Mouse (Mus musculus) heart, embryonic 12.5 days (tissue): Measurements from ENCODE around the gene Lama2. TPM values are rescaled to one million over a fixed set of nuclear protein-coding genes. Genes with fewer than 3 reads are reported as not detected.

Experiments
- ATAC-seq: fragments of 200-750 bp; cut with Nextera tagmentation; 2 replicates; pipeline ENCODE4 v1.8.0; 2017; ENCODE audit warnings: moderate TSS enrichment, moderate library complexity; ENCODE audit not compliant: insufficient number of reproducible peaks, low FRiP score
- H3K27ac ChIP-seq: fragments of 300-500 bp; sonication (generic); 2 replicates; pipeline ENCODE4 v1.5.1; 2016; ENCODE audit warnings: mild to moderate bottlenecking, moderate library complexity; ENCODE audit not compliant: poor library complexity, severe bottlenecking
- H3K27me3 ChIP-seq: fragments of 300-500 bp; sonication (generic); replicated peaks from 2 replicates; pipeline ENCODE4 v1.6.1; 2016; ENCODE audit warnings: mild to moderate bottlenecking, moderate library complexity
- H3K36me3 ChIP-seq: fragments of 300-500 bp; sonication (generic); 2 replicates; pipeline ENCODE4 v1.6.1; 2016; ENCODE audit warnings: mild to moderate bottlenecking, moderate library complexity
- H3K4me1 ChIP-seq: fragments of 300-500 bp; sonication (generic); replicated peaks from 2 replicates; pipeline ENCODE4 v1.6.1; 2016; ENCODE audit warnings: mild to moderate bottlenecking
- H3K4me2 ChIP-seq: fragments of 300-500 bp; sonication (generic); 2 replicates; pipeline ENCODE4 v1.6.1; 2016; ENCODE audit warnings: mild to moderate bottlenecking, moderate library complexity
- H3K4me3 ChIP-seq: fragments of 300-500 bp; sonication (generic); 2 replicates; pipeline ENCODE4 v1.5.1; 2016; ENCODE audit warnings: mild to moderate bottlenecking
- H3K9ac ChIP-seq: fragments of 300-500 bp; sonication (generic); 2 replicates; pipeline ENCODE4 v1.6.1; 2016; ENCODE audit warnings: mild to moderate bottlenecking, moderate library complexity
- H3K9me3 ChIP-seq: fragments of 300-500 bp; sonication (generic); replicated peaks from 2 replicates; pipeline ENCODE4 v1.6.1; 2016; ENCODE audit warnings: mild to moderate bottlenecking, moderate library complexity
- WGBS: fragments of 180-500 bp; shearing (Covaris S2); methylation state at CpG from one replicate; pipeline ENCODE4 v1.1.7; 2016; 5-methylcytosine and 5-hydroxymethylcytosine counted together
- polyA plus RNA-seq: library from polyadenylated mRNA; unstranded; fragments of >200 nt; fragmentation: Nextera tagmentation; extraction: Ambion mirVana; gene quantifications from 2 replicates; pipeline ENCODE4 v1.2.1, GENCODE M21; 2016

Gene Lama2
- polyA plus RNA-seq, 1 experiment from 2014 or later, result 14.1 TPM

DNA sequence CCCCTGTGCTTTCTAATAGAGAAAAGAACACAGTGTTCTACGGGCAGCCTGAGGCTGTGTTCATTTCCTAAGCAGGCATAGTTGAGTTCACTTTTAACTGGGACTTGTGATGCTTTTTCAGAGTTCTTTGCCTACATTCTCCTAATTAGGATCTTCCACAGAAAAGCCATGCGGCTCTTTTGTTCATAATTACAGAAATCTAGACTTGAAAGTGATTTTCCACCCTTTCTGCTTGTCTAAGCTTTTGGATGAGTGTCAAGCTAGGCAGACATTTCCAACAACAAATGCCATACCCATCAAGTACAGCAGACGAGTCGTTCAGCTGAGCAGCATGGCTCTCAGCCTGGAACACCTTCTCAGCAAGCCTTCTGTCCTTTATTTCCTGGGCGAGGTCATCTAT, 515.7 kb downstream of the Lama2 start:
- ATAC-seq, result no peak
- H3K9me3 ChIP-seq, result no peaks in the 10 kb centered on the region
- H3K4me3 ChIP-seq, result no peak overlapping the region
- WGBS, result 72% methylated on average over 5 of the region's 5 CpGs
- H3K27ac ChIP-seq, result no peak overlapping the region
- H3K36me3 ChIP-seq, result no peaks in the 10 kb centered on the region
- H3K9ac ChIP-seq, result no peak overlapping the region
- H3K4me1 ChIP-seq, result no peaks in the 10 kb centered on the region
- no peak overlapping the region for H3K4me2 ChIP-seq
- H3K27me3 ChIP-seq, result no peaks in the 10 kb centered on the region

DNA sequence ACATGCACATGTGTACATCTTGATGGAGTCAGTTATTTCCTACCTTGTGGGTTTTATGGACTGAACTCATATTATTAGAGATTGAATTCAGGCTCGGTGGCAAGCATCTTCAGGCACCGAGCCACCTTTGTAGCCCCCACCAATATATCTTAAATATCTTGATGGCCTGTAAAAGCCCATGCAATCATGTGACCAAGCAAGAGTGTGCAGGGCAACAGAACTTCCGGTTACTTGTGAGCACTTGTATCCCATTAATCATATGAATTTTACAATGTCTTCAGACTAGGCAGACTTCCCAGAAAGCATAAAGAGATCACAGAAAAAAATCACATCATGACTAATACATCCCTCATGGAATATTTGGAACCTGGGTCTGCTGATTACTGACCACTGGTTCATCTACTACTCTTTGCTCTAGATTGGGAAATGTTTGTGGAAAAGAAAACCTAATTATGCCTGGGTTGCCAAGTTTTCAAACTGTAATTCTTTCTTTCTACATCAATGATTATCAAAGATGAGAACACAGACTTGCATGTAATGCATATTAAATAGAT, 517.7 kb downstream of the Lama2 start:
- no peaks in the 10 kb centered on the region for H3K4me1 ChIP-seq
- H3K36me3 ChIP-seq, result no peaks in the 10 kb centered on the region
- H3K27me3 ChIP-seq, result no peaks in the 10 kb centered on the region
- no peak for ATAC-seq
- no peak overlapping the region for H3K9ac ChIP-seq
- no peak overlapping the region for H3K4me3 ChIP-seq
- H3K27ac ChIP-seq, result no peak overlapping the region
- no peaks in the 10 kb centered on the region for H3K9me3 ChIP-seq
- 89% methylated on average over 3 of the region's 3 CpGs for WGBS
- H3K4me2 ChIP-seq, result no peak overlapping the region

GRCm38 (mm10) chr10:27077113-27077512, 542.4 kb downstream of the Lama2 start:
- no peak overlapping the region for H3K27ac ChIP-seq
- no peaks in the 10 kb centered on the region; the same call in 1 of the 2 replicates for H3K4me1 ChIP-seq
- no peaks in the 10 kb centered on the region for H3K9me3 ChIP-seq
- no peak for ATAC-seq
- no peak overlapping the region for H3K9ac ChIP-seq
- no peaks in the 10 kb centered on the region for H3K36me3 ChIP-seq
- WGBS, result 87% methylated on average over 2 of the region's 2 CpGs
- no peak overlapping the region for H3K4me2 ChIP-seq
- H3K4me3 ChIP-seq, result no peak overlapping the region
- no peaks in the 10 kb centered on the region for H3K27me3 ChIP-seq

- H3K4me1 ChIP-seq, result peaks cover 4% of the 10 kb centered on the region; the same call in 1 of the 2 replicates
- WGBS, result 79% methylated on average over 2 of the region's 2 CpGs
- no peak for ATAC-seq
These were observed 550.6 kb downstream of the Lama2 start for GRCm38 (mm10) chr10:27068794-27069435.

DNA sequence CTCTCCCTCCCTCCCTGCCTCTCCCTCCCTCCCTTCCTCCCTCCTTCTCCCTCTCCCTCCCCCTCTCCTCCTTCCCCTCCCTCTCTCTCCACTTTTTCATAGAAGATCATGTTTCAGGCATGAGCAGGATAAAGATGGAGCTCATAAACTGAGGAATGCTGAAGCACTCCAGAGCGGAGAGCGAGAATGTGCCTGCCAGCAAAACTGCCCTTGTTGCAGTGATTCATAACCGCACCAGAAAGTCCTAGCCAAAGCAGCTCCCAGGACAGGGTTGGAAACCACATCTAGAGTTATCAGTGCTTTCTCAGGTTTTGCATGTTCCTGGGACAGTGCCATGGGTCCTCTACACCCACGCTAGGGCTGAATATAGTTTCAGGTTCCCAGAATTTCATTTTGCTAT, 555.9 kb downstream of the Lama2 start:
- H3K27ac ChIP-seq, result no peak overlapping the region
- no peaks in the 10 kb centered on the region for H3K36me3 ChIP-seq
- no peaks in the 10 kb centered on the region for H3K27me3 ChIP-seq
- H3K9ac ChIP-seq, result no peak overlapping the region
- H3K4me1 ChIP-seq, result peaks cover 4% of the 10 kb centered on the region; the same call in 1 of the 2 replicates
- H3K4me2 ChIP-seq, result no peak overlapping the region
- no peaks in the 10 kb centered on the region for H3K9me3 ChIP-seq
- no peak overlapping the region for H3K4me3 ChIP-seq
- ATAC-seq, result 0 out of 2 replicates have a peak, but pooled peaks have one; percentile 29
- WGBS, result 44% methylated on average over 4 of the region's 4 CpGs

More at GRCm38 (mm10) chr10:27068794-27069435, 550.6 kb downstream of the Lama2 start:
- Histone ChIP-seq H3K9me3 (no peaks in the 10 kb centered on the region), H3K9ac (no peak overlapping the region), H3K36me3 (no peaks in the 10 kb centered on the region), H3K4me3 (no peak overlapping the region), H3K27me3 (no peaks in the 10 kb centered on the region), H3K4me2 (no peak overlapping the region), H3K27ac (no peak overlapping the region)

- Histone ChIP-seq H3K4me1 (no peaks in the 10 kb centered on the region), H3K4me2 (no peak overlapping the region), H3K9me3 (no peaks in the 10 kb centered on the region), H3K9ac (no peak overlapping the region), H3K36me3 (no peaks in the 10 kb centered on the region), H3K4me3 (no peak overlapping the region), H3K27me3 (no peaks in the 10 kb centered on the region), H3K27ac (no peak overlapping the region)
- no peak for ATAC-seq
- 70% methylated on average over 4 of the region's 4 CpGs for WGBS
These were observed 565.1 kb downstream of the Lama2 start for GRCm38 (mm10) chr10:27054488-27054887.

- 72% methylated on average over 2 of the region's 2 CpGs for WGBS
- Histone ChIP-seq H3K9me3 (no peaks in the 10 kb centered on the region), H3K27ac (no peak overlapping the region), H3K27me3 (no peaks in the 10 kb centered on the region), H3K4me3 (no peak overlapping the region), H3K4me2 (no peak overlapping the region), H3K36me3 (no peaks in the 10 kb centered on the region), H3K9ac (no peak overlapping the region), H3K4me1 (no peaks in the 10 kb centered on the region)
- no peak for ATAC-seq
These were observed 572.4 kb downstream of the Lama2 start for GRCm38 (mm10) chr10:27047196-27047595.

GRCm38 (mm10) chr10:27041812-27042211, 577.7 kb downstream of the Lama2 start:
- Histone ChIP-seq H3K4me2 (no peak overlapping the region), H3K9ac (no peak overlapping the region), H3K4me3 (no peak overlapping the region), H3K36me3 (no peaks in the 10 kb centered on the region), H3K9me3 (no peaks in the 10 kb centered on the region), H3K4me1 (no peaks in the 10 kb centered on the region), H3K27me3 (no peaks in the 10 kb centered on the region), H3K27ac (no peak overlapping the region)
- WGBS, result 5% methylated on average over 1 of the region's 1 CpGs
- no peak for ATAC-seq

- H3K27me3 ChIP-seq, result no peaks in the 10 kb centered on the region
- H3K4me1 ChIP-seq, result no peaks in the 10 kb centered on the region
- no peaks in the 10 kb centered on the region for H3K36me3 ChIP-seq
- ATAC-seq, result no peak
- H3K4me3 ChIP-seq, result no peak overlapping the region
- H3K27ac ChIP-seq, result no peak overlapping the region
- no peaks in the 10 kb centered on the region for H3K9me3 ChIP-seq
- 74% methylated on average over 1 of the region's 1 CpGs for WGBS
- no peak overlapping the region for H3K4me2 ChIP-seq
- no peak overlapping the region for H3K9ac ChIP-seq
These were observed 596.9 kb downstream of the Lama2 start for GRCm38 (mm10) chr10:27022707-27023106.

DNA sequence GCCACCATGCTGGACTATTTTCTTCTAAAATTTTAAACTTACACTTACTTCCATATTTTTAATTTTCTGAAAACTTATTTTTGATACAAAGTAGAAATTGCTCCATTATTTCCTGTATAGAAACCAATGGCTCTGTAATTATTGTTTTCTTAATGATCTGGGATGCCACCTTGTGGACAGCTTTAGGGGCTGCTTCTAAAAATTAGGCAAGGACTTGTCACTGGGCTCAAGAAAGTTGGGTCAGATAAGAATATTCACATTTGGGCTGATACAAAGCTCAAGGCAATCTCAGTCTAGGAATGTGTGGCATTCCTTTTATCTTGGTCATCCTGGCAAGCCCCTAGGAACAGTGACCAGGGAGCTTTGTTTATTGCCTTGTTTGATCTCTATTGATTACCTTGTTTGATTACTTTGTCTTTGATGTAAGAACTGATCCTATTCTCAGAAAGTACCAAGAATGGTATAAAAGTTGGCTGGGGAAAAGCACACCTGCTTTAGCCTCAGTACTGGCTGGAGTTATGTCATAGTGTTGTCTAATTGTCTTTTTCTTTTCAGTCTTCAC, 606.7 kb downstream of the Lama2 start:
- H3K4me3 ChIP-seq, result no peak overlapping the region
- no peak overlapping the region for H3K27ac ChIP-seq
- H3K4me2 ChIP-seq, result no peak overlapping the region
- no peaks in the 10 kb centered on the region for H3K4me1 ChIP-seq
- H3K9me3 ChIP-seq, result no peaks in the 10 kb centered on the region
- ATAC-seq, result no peak
- H3K36me3 ChIP-seq, result no peaks in the 10 kb centered on the region
- H3K9ac ChIP-seq, result no peak overlapping the region
- H3K27me3 ChIP-seq, result no peaks in the 10 kb centered on the region

DNA sequence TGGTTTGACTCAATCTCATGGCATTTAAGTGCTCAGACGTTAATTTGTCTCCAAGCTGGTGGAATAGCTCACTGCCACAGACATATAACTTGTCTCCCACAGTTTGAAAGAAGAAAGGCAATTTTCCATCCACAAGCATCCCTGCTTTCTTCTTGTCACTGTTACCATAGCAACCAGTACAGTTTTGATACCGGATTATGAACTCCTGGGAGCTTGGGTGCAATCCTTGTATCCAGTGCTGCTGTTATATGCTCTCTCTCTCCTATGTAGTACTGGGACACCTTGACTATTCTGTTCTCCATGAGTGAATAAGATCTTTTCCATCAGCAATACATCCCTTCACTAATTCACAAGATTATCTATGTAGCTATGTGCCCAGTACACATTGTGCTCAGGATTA, 612.2 kb downstream of the Lama2 start:
- 69% methylated on average over 2 of the region's 2 CpGs for WGBS
- ATAC-seq, result no peak
- no peak overlapping the region for H3K9ac ChIP-seq

More for the DNA sequence above, 612.2 kb downstream of the Lama2 start:
- H3K36me3 ChIP-seq, result no peaks in the 10 kb centered on the region
- H3K4me1 ChIP-seq, result no peaks in the 10 kb centered on the region
- no peak overlapping the region for H3K4me2 ChIP-seq
- no peaks in the 10 kb centered on the region for H3K27me3 ChIP-seq
- H3K9me3 ChIP-seq, result no peaks in the 10 kb centered on the region
- H3K27ac ChIP-seq, result no peak overlapping the region
- no peak overlapping the region for H3K4me3 ChIP-seq
